Mouse (Mus musculus) lung, embryonic 14.5 days (tissue): ENCODE results near the gene Polm. TPM values are rescaled to one million over a fixed set of nuclear protein-coding genes. Genes with fewer than 3 reads are reported as not detected.

Source experiments
- ATAC-seq: fragments of 200-750 bp; cut with Nextera tagmentation; 2 replicates; pipeline ENCODE4 v1.8.0; 2017; ENCODE audit warnings: mild to moderate bottlenecking, moderate TSS enrichment, moderate library complexity; ENCODE audit not compliant: insufficient read depth
- DNase-seq: peaks from one replicate; pipeline ENCODE4 v3.0.0-alpha.2; 2015
- H3K27ac ChIP-seq: fragments of 300-500 bp; sonication (generic); 2 replicates; pipeline ENCODE4 v1.5.1; 2014; ENCODE audit warnings: low read depth, mild to moderate bottlenecking, moderate library complexity
- H3K27me3 ChIP-seq: fragments of 300-500 bp; sonication (generic); 2 replicates; pipeline ENCODE4 v1.6.1; 2014; ENCODE audit warnings: low read length, control low read depth; ENCODE audit not compliant: insufficient read depth
- H3K36me3 ChIP-seq: fragments of 300-500 bp; sonication (generic); 2 replicates; pipeline ENCODE4 v1.6.1; 2014; ENCODE audit warnings: control low read depth; ENCODE audit not compliant: insufficient read depth
- H3K4me1 ChIP-seq: fragments of 300-500 bp; sonication (generic); 2 replicates; pipeline ENCODE4 v1.6.1; 2014; ENCODE audit warnings: antibody characterized with exemption, control low read depth; ENCODE audit not compliant: insufficient read depth
- H3K4me2 ChIP-seq: fragments of 300-500 bp; sonication (generic); 2 replicates; pipeline ENCODE4 v1.6.1; 2014; ENCODE audit warnings: mild to moderate bottlenecking
- H3K4me3 ChIP-seq: fragments of 300-500 bp; sonication (generic); 2 replicates; pipeline ENCODE4 v1.5.1; 2014; ENCODE audit warnings: low read depth, low read length
- H3K9ac ChIP-seq: fragments of 300-500 bp; sonication (generic); 2 replicates; pipeline ENCODE4 v1.6.1; 2014
- H3K9me3 ChIP-seq: fragments of 300-500 bp; sonication (generic); 2 replicates; pipeline ENCODE4 v1.6.1; 2016; ENCODE audit warnings: low read depth, low read length, control low read depth
- CTCF ChIP-seq: IDR thresholded peaks from 2 replicates; pipeline ENCODE4 v1.5.1; 2016; ENCODE audit warnings: antibody characterized with exemption, low read depth
- WGBS: fragments of 180-500 bp; shearing (Covaris S2); extraction: QIAGEN DNeasy Blood & Tissue Kit; methylation state at CpG from one replicate; pipeline ENCODE4 v1.1.7; 2014; 5-methylcytosine and 5-hydroxymethylcytosine counted together
- polyA plus RNA-seq: library from polyadenylated mRNA; unstranded; fragments of >200 nt; fragmentation: Nextera tagmentation; extraction: Ambion mirVana; gene quantifications from 2 replicates; pipeline ENCODE4 v1.2.1, GENCODE M21; 2014

The Polm gene
- polyA plus RNA-seq, 1 experiment from 2014 or later = 7.7 TPM

GRCm38 (mm10) chr11:5799621-5800490, 38.0 kb downstream of the Polm start:
- peaks cover 7% of the 10 kb centered on the region; the same call in 1 of the 2 replicates for H3K4me1 ChIP-seq
- H3K36me3 ChIP-seq = peaks cover 63% of the 10 kb centered on the region
- H3K27me3 ChIP-seq = no peaks in the 10 kb centered on the region
- H3K4me3 ChIP-seq = no peak overlapping the region
- 0 out of 2 replicates have a peak, but pooled peaks have one; percentile 21 for ATAC-seq
- H3K9me3 ChIP-seq = no peaks in the 10 kb centered on the region
- DNase-seq = peak; percentile 73
- H3K4me2 ChIP-seq = no peak overlapping the region
- H3K9ac ChIP-seq = no peak overlapping the region
- WGBS = 66% methylated on average over 17 of the region's 17 CpGs
- 0 out of 2 replicates have a peak overlapping the region, but pooled peaks have one; percentile 12 for H3K27ac ChIP-seq
- no peak for TF ChIP-seq CTCF

GRCm38 (mm10) chr11:5797928-5798327, 39.9 kb downstream of the Polm start:
- DNase-seq (no peak), ATAC-seq (no peak)
- peaks cover 82% of the 10 kb centered on the region for H3K36me3 ChIP-seq
- WGBS = 91% methylated on average over 5 of the region's 5 CpGs
- no peak overlapping the region for H3K4me2 ChIP-seq
- H3K9me3 ChIP-seq = no peaks in the 10 kb centered on the region
- no peak overlapping the region for H3K4me3 ChIP-seq
- H3K27ac ChIP-seq = no peak overlapping the region
- no peak for TF ChIP-seq CTCF
- H3K9ac ChIP-seq = no peak overlapping the region
- no peaks in the 10 kb centered on the region for H3K27me3 ChIP-seq
- no peaks in the 10 kb centered on the region for H3K4me1 ChIP-seq

- Histone ChIP-seq H3K4me2 (no peak overlapping the region), H3K27me3 (no peaks in the 10 kb centered on the region), H3K9ac (no peak overlapping the region), H3K9me3 (no peaks in the 10 kb centered on the region), H3K27ac (no peak overlapping the region), H3K4me3 (no peak overlapping the region), H3K4me1 (no peaks in the 10 kb centered on the region), H3K36me3 (peaks cover 87% of the 10 kb centered on the region)
- 73% methylated on average over 11 of the region's 11 CpGs for WGBS
- TF ChIP-seq CTCF = no peak
- no peak for DNase-seq
- ATAC-seq = no peak
Measured at GRCm38 (mm10) chr11:5797371-5797770, 40.4 kb downstream of the Polm start.

GRCm38 (mm10) chr11:5796939-5797338, 40.9 kb downstream of the Polm start:
- no peak for ATAC-seq
- Histone ChIP-seq H3K4me2 (no peak overlapping the region), H3K4me3 (no peak overlapping the region), H3K36me3 (peaks cover 91% of the 10 kb centered on the region), H3K9me3 (no peaks in the 10 kb centered on the region), H3K4me1 (no peaks in the 10 kb centered on the region), H3K27me3 (no peaks in the 10 kb centered on the region), H3K9ac (no peak overlapping the region), H3K27ac (no peak overlapping the region)
- DNase-seq = no peak
- no peak for TF ChIP-seq CTCF
- WGBS = 84% methylated on average over 15 of the region's 15 CpGs

- H3K4me2 ChIP-seq = no peak overlapping the region
- H3K9ac ChIP-seq = no peak overlapping the region
- no peaks in the 10 kb centered on the region for H3K27me3 ChIP-seq
- H3K27ac ChIP-seq = no peak overlapping the region
- H3K9me3 ChIP-seq = no peaks in the 10 kb centered on the region
- 92% methylated on average over 7 of the region's 7 CpGs for whole genome bisulfite sequencing
- ATAC-seq (no peak), DNase-seq (no peak)
- H3K4me3 ChIP-seq = no peak overlapping the region
- H3K4me1 ChIP-seq = no peaks in the 10 kb centered on the region
- peaks cover 94% of the 10 kb centered on the region for H3K36me3 ChIP-seq
- no peak for TF ChIP-seq CTCF
Measured at GRCm38 (mm10) chr11:5795706-5796105, 42.1 kb downstream of the Polm start.

- TF ChIP-seq CTCF = no peak
- no peak overlapping the region for H3K4me3 ChIP-seq
- H3K4me1 ChIP-seq = no peaks in the 10 kb centered on the region
- H3K4me2 ChIP-seq = no peak overlapping the region
- H3K9me3 ChIP-seq = no peaks in the 10 kb centered on the region
- peaks cover 93% of the 10 kb centered on the region for H3K36me3 ChIP-seq
- no peak overlapping the region for H3K9ac ChIP-seq
- no peak overlapping the region for H3K27ac ChIP-seq
- DNase-seq (no peak), ATAC-seq (no peak)
- WGBS = 90% methylated on average over 9 of the region's 9 CpGs
- no peaks in the 10 kb centered on the region for H3K27me3 ChIP-seq
Measured at GRCm38 (mm10) chr11:5795290-5795689, 42.5 kb downstream of the Polm start.

- no peak for TF ChIP-seq CTCF
- no peak for ATAC-seq
- H3K27me3 ChIP-seq = no peaks in the 10 kb centered on the region
- 89% methylated on average over 1 of the region's 1 CpGs for WGBS
- no peak overlapping the region for H3K9ac ChIP-seq
- H3K9me3 ChIP-seq = no peaks in the 10 kb centered on the region
- H3K4me1 ChIP-seq = peaks cover 12% of the 10 kb centered on the region; the same call in 1 of the 2 replicates
- DNase-seq = no peak
- H3K36me3 ChIP-seq = peaks cover 45% of the 10 kb centered on the region
- no peak overlapping the region for H3K27ac ChIP-seq
- H3K4me2 ChIP-seq = no peak overlapping the region
- H3K4me3 ChIP-seq = no peak overlapping the region
Measured at GRCm38 (mm10) chr11:5790431-5790830, 47.4 kb downstream of the Polm start.
